Mouse (Mus musculus): ENCODE results near the gene Zfp385b. TPM values are rescaled to one million over a fixed set of nuclear protein-coding genes. Genes with fewer than 3 reads are reported as not detected.
A peak's percentile ranks its signal among the peaks of the same experiment; 100 is the strongest.

Zfp385b gene
- polyA plus RNA-seq, 1 experiment from 2014 or later: 2.5 TPM

DNA sequence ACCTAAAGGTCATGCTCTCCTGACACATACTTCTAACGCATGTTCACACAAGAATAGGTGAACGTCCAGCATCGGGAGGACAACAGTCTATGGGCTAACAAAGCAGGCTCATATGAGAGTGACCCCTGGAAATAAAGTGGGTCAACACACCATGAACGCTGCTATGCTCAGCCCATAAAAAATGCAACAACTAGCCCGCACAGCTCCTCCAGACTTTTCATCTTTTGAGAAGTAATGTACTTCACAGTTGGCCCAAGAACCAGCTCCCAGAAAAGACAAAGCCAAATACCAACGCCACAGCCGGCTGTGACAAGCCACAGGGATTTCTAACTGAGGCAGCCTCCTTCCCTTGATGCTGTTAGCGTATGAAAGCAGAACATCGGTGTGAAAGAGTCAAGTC, 112.3 kb downstream of the Zfp385b start:
- no peaks in the 10 kb centered on the region for H3K9me3 ChIP-seq (ENCODE audit: control insufficient read depth, low read length)
- ATAC-seq (ENCODE audit: low FRiP score) (peak; percentile 45; the same call in 1 of the 2 replicates), DNase-seq (ENCODE audit: low spot score) (no peak)
- H3K27me3 ChIP-seq (ENCODE audit: control insufficient read depth, insufficient read depth, low read length): no peaks in the 10 kb centered on the region
- H3K4me2 ChIP-seq (replicated peaks; ENCODE audit: low read depth, low read length): no peak overlapping the region
- no peak overlapping the region for H3K27ac ChIP-seq (ENCODE audit: low read depth, low read length)
- H3K36me3 ChIP-seq (ENCODE audit: control insufficient read depth, insufficient read depth, low read length): no peaks in the 10 kb centered on the region
- WGBS: 29% methylated on average over 9 of the region's 9 CpGs
- no peak overlapping the region for H3K4me3 ChIP-seq (ENCODE audit: low read depth, low read length)
- no peaks in the 10 kb centered on the region for H3K4me1 ChIP-seq (replicated peaks; ENCODE audit: control insufficient read depth, insufficient read depth, low read length)
- H3K9ac ChIP-seq (ENCODE audit: low read depth, low read length): no peak overlapping the region

DNA sequence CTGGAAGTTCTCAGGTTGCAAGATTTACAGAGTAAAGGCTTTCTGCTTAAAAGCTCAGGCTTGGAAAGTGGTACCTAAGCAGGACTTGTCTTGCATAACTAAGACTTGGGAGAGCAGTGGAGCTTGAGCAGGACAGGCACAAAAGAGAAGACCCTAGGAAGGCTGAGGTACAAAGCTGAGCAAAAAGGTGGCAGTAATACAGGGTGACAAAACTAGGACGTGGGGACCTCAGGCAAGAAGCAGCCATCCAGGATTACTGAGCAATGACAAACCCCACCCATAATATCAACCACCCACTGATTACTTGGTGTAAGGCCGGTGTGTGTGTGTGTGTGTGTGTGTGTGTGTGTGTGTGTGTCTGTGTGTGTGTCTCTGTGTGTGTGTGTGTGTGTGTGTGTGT, 114.0 kb downstream of the Zfp385b start:
- Histone ChIP-seq H3K9ac (ENCODE audit: low read depth, low read length) (no peak overlapping the region), H3K9me3 (ENCODE audit: control insufficient read depth, low read length) (no peaks in the 10 kb centered on the region), H3K4me2 (replicated peaks; ENCODE audit: low read depth, low read length) (no peak overlapping the region), H3K36me3 (ENCODE audit: control insufficient read depth, insufficient read depth, low read length) (no peaks in the 10 kb centered on the region), H3K4me1 (replicated peaks; ENCODE audit: control insufficient read depth, insufficient read depth, low read length) (no peaks in the 10 kb centered on the region), H3K4me3 (ENCODE audit: low read depth, low read length) (no peak overlapping the region), H3K27me3 (ENCODE audit: control insufficient read depth, insufficient read depth, low read length) (no peaks in the 10 kb centered on the region), H3K27ac (ENCODE audit: low read depth, low read length) (no peak overlapping the region)
- 67% methylated on average over 2 of the region's 2 CpGs for WGBS
- no peak for DNase-seq (ENCODE audit: low spot score)
- ATAC-seq (ENCODE audit: low FRiP score): no peak

DNA sequence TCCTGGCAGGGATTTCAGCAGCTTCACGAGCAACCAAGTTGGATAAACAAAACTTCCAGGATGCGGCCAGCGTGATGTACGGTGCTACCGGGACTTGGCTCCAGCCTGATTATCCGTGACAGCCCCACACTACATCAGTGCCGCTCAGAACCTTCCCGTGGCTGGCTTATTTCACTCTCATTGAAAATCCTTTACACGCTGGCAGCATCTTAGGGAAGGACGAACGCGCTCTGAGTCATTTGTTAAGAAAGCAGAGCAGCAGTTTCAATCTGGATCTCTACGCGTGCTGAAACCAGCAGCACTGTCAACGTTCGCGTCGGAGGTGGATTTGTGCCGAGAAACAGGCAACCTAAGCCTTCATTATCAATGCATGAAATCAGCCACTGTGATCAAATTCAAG, 116.4 kb downstream of the Zfp385b start:
- Histone ChIP-seq H3K36me3 (ENCODE audit: control insufficient read depth, insufficient read depth, low read length) (no peaks in the 10 kb centered on the region), H3K4me3 (ENCODE audit: low read depth, low read length) (no peak overlapping the region), H3K27me3 (ENCODE audit: control insufficient read depth, insufficient read depth, low read length) (no peaks in the 10 kb centered on the region), H3K4me2 (replicated peaks; ENCODE audit: low read depth, low read length) (no peak overlapping the region), H3K9me3 (ENCODE audit: control insufficient read depth, low read length) (no peaks in the 10 kb centered on the region), H3K4me1 (replicated peaks; ENCODE audit: control insufficient read depth, insufficient read depth, low read length) (no peaks in the 10 kb centered on the region), H3K27ac (ENCODE audit: low read depth, low read length) (no peak overlapping the region), H3K9ac (ENCODE audit: low read depth, low read length) (no peak overlapping the region)
- 64% methylated on average over 19 of the region's 19 CpGs for WGBS
- DNase-seq (ENCODE audit: low spot score) (peak; percentile 22), ATAC-seq (ENCODE audit: low FRiP score) (no peak)

DNA sequence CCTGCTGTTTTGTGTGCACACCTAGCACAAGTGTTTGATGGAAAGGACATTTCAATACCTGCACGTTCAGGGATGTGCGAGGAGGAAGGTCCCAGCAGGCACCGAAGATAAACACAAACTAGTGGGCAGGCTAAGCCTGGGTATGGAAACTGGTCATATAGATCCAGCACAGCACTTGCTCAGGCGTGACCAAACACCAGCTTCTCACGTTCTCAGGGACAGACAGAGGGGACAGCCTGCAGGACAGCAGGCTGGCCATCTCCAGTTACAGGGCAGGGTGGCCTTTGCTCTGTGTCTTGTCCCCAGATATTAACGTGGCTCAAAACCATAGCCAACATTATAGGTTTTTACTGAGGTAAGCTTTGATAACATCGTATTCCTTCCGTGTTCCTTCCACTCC, 128.3 kb downstream of the Zfp385b start:
- no peak for DNase-seq (ENCODE audit: low spot score)
- H3K27me3 ChIP-seq (ENCODE audit: control insufficient read depth, insufficient read depth, low read length): no peaks in the 10 kb centered on the region
- 76% methylated on average over 8 of the region's 8 CpGs for WGBS
- H3K9ac ChIP-seq (ENCODE audit: low read depth, low read length): no peak overlapping the region
- H3K4me3 ChIP-seq (ENCODE audit: low read depth, low read length): no peak overlapping the region
- no peak overlapping the region for H3K27ac ChIP-seq (ENCODE audit: low read depth, low read length)
- H3K4me2 ChIP-seq (replicated peaks; ENCODE audit: low read depth, low read length): no peak overlapping the region
- no peaks in the 10 kb centered on the region for H3K36me3 ChIP-seq (ENCODE audit: control insufficient read depth, insufficient read depth, low read length)
- H3K9me3 ChIP-seq (ENCODE audit: control insufficient read depth, low read length): no peaks in the 10 kb centered on the region
- H3K4me1 ChIP-seq (replicated peaks; ENCODE audit: control insufficient read depth, insufficient read depth, low read length): no peaks in the 10 kb centered on the region
- no peak for ATAC-seq (ENCODE audit: low FRiP score)

DNA sequence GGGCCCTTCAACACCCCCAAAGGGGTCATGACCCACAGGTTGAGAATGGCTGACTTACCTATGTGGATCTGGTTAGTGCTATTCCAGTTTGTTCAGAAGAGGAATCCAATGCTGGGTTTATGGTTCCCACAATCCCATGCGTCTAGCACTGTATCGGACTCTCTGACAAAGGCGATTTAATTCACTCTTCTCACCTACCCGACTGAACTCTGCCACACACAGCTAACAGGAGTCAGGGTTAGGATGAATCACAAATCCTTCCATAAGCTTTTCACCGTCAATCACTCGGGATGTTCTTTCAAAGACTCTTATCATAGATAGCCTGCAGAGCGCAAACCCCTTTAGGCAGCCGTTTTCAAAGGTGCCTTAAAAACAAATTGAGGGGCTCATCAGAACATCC, 129.1 kb downstream of the Zfp385b start:
- DNase-seq (ENCODE audit: low spot score): no peak
- H3K36me3 ChIP-seq (ENCODE audit: control insufficient read depth, insufficient read depth, low read length): no peaks in the 10 kb centered on the region
- no peak overlapping the region for H3K4me3 ChIP-seq (ENCODE audit: low read depth, low read length)
- H3K9ac ChIP-seq (ENCODE audit: low read depth, low read length): no peak overlapping the region
- H3K9me3 ChIP-seq (ENCODE audit: control insufficient read depth, low read length): no peaks in the 10 kb centered on the region
- no peaks in the 10 kb centered on the region for H3K27me3 ChIP-seq (ENCODE audit: control insufficient read depth, insufficient read depth, low read length)
- no peak overlapping the region for H3K27ac ChIP-seq (ENCODE audit: low read depth, low read length)
- H3K4me1 ChIP-seq (replicated peaks; ENCODE audit: control insufficient read depth, insufficient read depth, low read length): no peaks in the 10 kb centered on the region
- 82% methylated on average over 8 of the region's 8 CpGs for WGBS
- ATAC-seq (ENCODE audit: low FRiP score): no peak
- H3K4me2 ChIP-seq (replicated peaks; ENCODE audit: low read depth, low read length): no peak overlapping the region

DNA sequence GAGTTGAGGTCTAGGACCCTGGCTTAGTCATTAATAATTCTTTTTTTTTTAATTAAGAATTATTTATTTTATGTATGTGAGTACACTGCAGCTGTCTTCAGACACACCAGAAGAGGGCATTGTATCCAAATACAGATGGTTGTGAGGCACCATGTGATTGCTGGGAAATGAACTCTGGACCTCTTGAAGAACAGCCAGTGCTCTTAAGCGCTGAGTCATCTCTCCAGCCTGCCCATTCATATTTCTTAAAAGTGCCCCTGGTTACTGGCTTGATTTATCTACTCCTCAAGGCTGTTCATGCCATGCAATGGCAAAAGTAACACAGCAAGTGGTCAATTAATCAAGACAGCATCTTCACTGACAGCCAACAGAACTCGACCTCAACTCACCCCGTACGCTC, 130.8 kb downstream of the Zfp385b start:
- H3K4me3 ChIP-seq (ENCODE audit: low read depth, low read length): no peak overlapping the region
- no peak overlapping the region for H3K27ac ChIP-seq (ENCODE audit: low read depth, low read length)
- ATAC-seq (ENCODE audit: low FRiP score) (no peak), DNase-seq (ENCODE audit: low spot score) (no peak)
- H3K9ac ChIP-seq (ENCODE audit: low read depth, low read length): no peak overlapping the region
- H3K4me1 ChIP-seq (replicated peaks; ENCODE audit: control insufficient read depth, insufficient read depth, low read length): no peaks in the 10 kb centered on the region
- H3K27me3 ChIP-seq (ENCODE audit: control insufficient read depth, insufficient read depth, low read length): no peaks in the 10 kb centered on the region
- no peaks in the 10 kb centered on the region for H3K9me3 ChIP-seq (ENCODE audit: control insufficient read depth, low read length)
- no peaks in the 10 kb centered on the region for H3K36me3 ChIP-seq (ENCODE audit: control insufficient read depth, insufficient read depth, low read length)
- 82% methylated on average over 4 of the region's 4 CpGs for WGBS
- H3K4me2 ChIP-seq (replicated peaks; ENCODE audit: low read depth, low read length): no peak overlapping the region

DNA sequence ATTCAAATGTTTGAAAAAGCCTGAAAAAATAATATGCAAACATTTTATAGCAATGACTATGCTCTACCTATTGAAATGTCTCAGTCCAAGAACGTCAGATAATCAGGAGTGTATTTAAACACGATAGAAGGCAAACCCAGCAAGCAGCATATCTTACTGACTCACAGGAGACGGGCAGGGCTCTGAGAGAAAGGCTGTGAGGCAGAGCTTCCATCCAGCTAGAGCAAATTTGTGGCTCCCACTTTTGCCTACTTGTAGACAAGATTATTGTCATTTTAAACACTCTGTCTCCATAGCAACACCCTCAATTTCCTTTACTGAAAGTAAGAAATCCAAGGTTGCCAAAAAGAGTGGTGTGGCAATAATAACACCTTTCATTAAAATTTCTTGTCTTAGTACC, 135.4 kb downstream of the Zfp385b start:
- no peak overlapping the region for H3K4me3 ChIP-seq (ENCODE audit: low read depth, low read length)
- H3K4me2 ChIP-seq (replicated peaks; ENCODE audit: low read depth, low read length): no peak overlapping the region
- H3K9ac ChIP-seq (ENCODE audit: low read depth, low read length): no peak overlapping the region
- no peak for ATAC-seq (ENCODE audit: low FRiP score)
- no peaks in the 10 kb centered on the region for H3K36me3 ChIP-seq (ENCODE audit: control insufficient read depth, insufficient read depth, low read length)
- H3K4me1 ChIP-seq (replicated peaks; ENCODE audit: control insufficient read depth, insufficient read depth, low read length): no peaks in the 10 kb centered on the region
- no peak overlapping the region for H3K27ac ChIP-seq (ENCODE audit: low read depth, low read length)
- H3K27me3 ChIP-seq (ENCODE audit: control insufficient read depth, insufficient read depth, low read length): no peaks in the 10 kb centered on the region
- 75% methylated on average over 3 of the region's 3 CpGs for WGBS
- no peak for DNase-seq (ENCODE audit: low spot score)
- no peaks in the 10 kb centered on the region for H3K9me3 ChIP-seq (ENCODE audit: control insufficient read depth, low read length)

DNA sequence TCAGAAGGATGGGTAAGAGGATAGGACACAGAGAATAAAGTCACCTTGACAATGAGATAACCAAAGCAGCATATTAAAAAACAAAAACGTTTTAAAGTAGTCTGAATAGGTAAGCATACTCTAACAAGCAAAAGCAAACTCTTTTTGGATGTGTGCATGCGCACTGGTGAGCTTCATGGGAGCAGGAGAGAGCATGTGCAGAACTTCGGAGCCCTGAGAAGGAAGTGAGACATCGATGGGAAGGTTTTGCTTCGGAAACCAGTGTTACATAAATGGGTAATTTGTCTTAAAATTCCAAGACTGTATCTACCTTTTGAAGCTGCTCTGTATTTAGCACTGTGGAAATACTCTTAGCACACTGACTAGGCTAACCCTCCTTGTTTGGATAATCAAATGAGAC, 137.2 kb downstream of the Zfp385b start:
- no peaks in the 10 kb centered on the region for H3K27me3 ChIP-seq (ENCODE audit: control insufficient read depth, insufficient read depth, low read length)
- H3K9ac ChIP-seq (ENCODE audit: low read depth, low read length): no peak overlapping the region
- DNase-seq (ENCODE audit: low spot score): no peak
- H3K4me1 ChIP-seq (replicated peaks; ENCODE audit: control insufficient read depth, insufficient read depth, low read length): no peaks in the 10 kb centered on the region
- ATAC-seq (ENCODE audit: low FRiP score): no peak
- no peaks in the 10 kb centered on the region for H3K9me3 ChIP-seq (ENCODE audit: control insufficient read depth, low read length)
- WGBS: 88% methylated on average over 5 of the region's 5 CpGs
- no peaks in the 10 kb centered on the region for H3K36me3 ChIP-seq (ENCODE audit: control insufficient read depth, insufficient read depth, low read length)
- H3K27ac ChIP-seq (ENCODE audit: low read depth, low read length): no peak overlapping the region
- H3K4me2 ChIP-seq (replicated peaks; ENCODE audit: low read depth, low read length): no peak overlapping the region
- H3K4me3 ChIP-seq (ENCODE audit: low read depth, low read length): no peak overlapping the region

DNA sequence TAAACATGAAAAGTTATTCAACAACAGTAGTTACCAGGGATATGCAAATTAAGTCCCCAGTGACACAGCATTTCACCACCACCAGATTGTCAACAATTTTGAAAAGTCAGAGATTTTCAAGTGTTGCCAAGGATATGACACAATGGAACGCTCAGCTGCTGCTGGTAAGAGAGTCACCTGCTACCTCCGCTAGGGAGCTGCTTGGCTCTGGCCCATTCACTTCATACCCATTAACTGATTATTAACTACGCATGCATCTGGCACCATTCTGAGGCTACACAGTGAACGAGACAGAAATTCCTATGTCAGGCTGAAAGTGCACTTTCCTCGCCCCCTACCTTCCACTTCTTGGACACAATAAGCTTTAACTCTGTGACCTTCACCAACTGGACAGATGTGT, 137.7 kb downstream of the Zfp385b start:
- 60% methylated on average over 5 of the region's 5 CpGs for WGBS
- no peak overlapping the region for H3K27ac ChIP-seq (ENCODE audit: low read depth, low read length)
- H3K27me3 ChIP-seq (ENCODE audit: control insufficient read depth, insufficient read depth, low read length): no peaks in the 10 kb centered on the region
- H3K4me1 ChIP-seq (replicated peaks; ENCODE audit: control insufficient read depth, insufficient read depth, low read length): no peaks in the 10 kb centered on the region
- ATAC-seq (ENCODE audit: low FRiP score) (no peak), DNase-seq (ENCODE audit: low spot score) (no peak)
- H3K36me3 ChIP-seq (ENCODE audit: control insufficient read depth, insufficient read depth, low read length): no peaks in the 10 kb centered on the region
- no peak overlapping the region for H3K4me3 ChIP-seq (ENCODE audit: low read depth, low read length)
- no peaks in the 10 kb centered on the region for H3K9me3 ChIP-seq (ENCODE audit: control insufficient read depth, low read length)
- no peak overlapping the region for H3K4me2 ChIP-seq (replicated peaks; ENCODE audit: low read depth, low read length)
- H3K9ac ChIP-seq (ENCODE audit: low read depth, low read length): no peak overlapping the region
